Mouse (Mus musculus) heart, postnatal 0 days (tissue): ENCODE results near the gene Dcpp2. TPM values are rescaled to one million over a fixed set of nuclear protein-coding genes. Genes with fewer than 3 reads are reported as not detected.
"Not testable (repeated sequence)": the region's sequence is repeated elsewhere in the genome, so short reads cannot be mapped to it uniquely, and the experiment has no call there.

Experiments used
- ATAC-seq: fragments of 200-750 bp; cut with Nextera tagmentation; 2 replicates; pipeline ENCODE4 v1.8.0; 2017; ENCODE audit warnings: low read depth, moderate number of reproducible peaks, moderate library complexity; ENCODE audit not compliant: insufficient read depth
- DNase-seq: peaks from one replicate; pipeline ENCODE4 v3.0.0-alpha.2; 2016; ENCODE audit warnings: low spot score
- H3K27ac ChIP-seq: fragments of 300-500 bp; sonication (generic); 2 replicates; pipeline ENCODE4 v1.5.1; 2014; ENCODE audit warnings: low read depth, mild to moderate bottlenecking
- H3K27me3 ChIP-seq: fragments of 300-500 bp; sonication (generic); 2 replicates; pipeline ENCODE4 v1.6.1; 2014; ENCODE audit warnings: low read length, mixed read lengths; ENCODE audit not compliant: control insufficient read depth, insufficient read depth
- H3K36me3 ChIP-seq: fragments of 300-500 bp; sonication (generic); replicated peaks from 2 replicates; pipeline ENCODE4 v1.6.1; 2014; ENCODE audit warnings: low read length, mixed read lengths; ENCODE audit not compliant: control insufficient read depth, insufficient read depth
- H3K4me1 ChIP-seq: fragments of 300-500 bp; sonication (generic); 2 replicates; pipeline ENCODE4 v1.6.1; 2014; ENCODE audit warnings: antibody characterized with exemption; ENCODE audit not compliant: control insufficient read depth, insufficient read depth
- H3K4me2 ChIP-seq: fragments of 300-500 bp; sonication (generic); 2 replicates; pipeline ENCODE4 v1.6.1; 2014; ENCODE audit warnings: low read depth, mild to moderate bottlenecking, low read length, moderate library complexity
- H3K4me3 ChIP-seq: fragments of 300-500 bp; sonication (generic); 2 replicates; pipeline ENCODE4 v1.5.1; 2014; ENCODE audit warnings: low read depth, low read length
- H3K9ac ChIP-seq: fragments of 300-500 bp; sonication (generic); replicated peaks from 2 replicates; pipeline ENCODE4 v1.6.1; 2014; ENCODE audit warnings: low read depth, low read length, mixed read lengths
- H3K9me3 ChIP-seq: fragments of 300-500 bp; sonication (generic); replicated peaks from 2 replicates; pipeline ENCODE4 v1.6.1; 2016; ENCODE audit warnings: low read length; ENCODE audit not compliant: control insufficient read depth
- CTCF ChIP-seq: IDR thresholded peaks from 2 replicates; pipeline ENCODE4 v1.5.1; 2016; ENCODE audit warnings: antibody characterized with exemption, control low read depth, low read depth
- EP300 ChIP-seq: IDR thresholded peaks from 2 replicates; pipeline ENCODE4 v1.6.1; 2016; ENCODE audit warnings: antibody characterized with exemption, low read depth
- WGBS: fragments of 180-500 bp; shearing (Covaris S2); extraction: QIAGEN DNeasy Blood & Tissue Kit; methylation state at CpG from one replicate; pipeline ENCODE4 v1.1.7; 2014; 5-methylcytosine and 5-hydroxymethylcytosine counted together
- polyA plus RNA-seq: library from polyadenylated mRNA; unstranded; fragments of >200 nt; fragmentation: Nextera tagmentation; extraction: Ambion mirVana; gene quantifications from 2 replicates; pipeline ENCODE4 v1.2.1, GENCODE M21; 2015
- total RNA-seq: library from RNA; depleted of rRNA; stranded (reverse); fragments of >200 nt; gene quantifications from 2 replicates; pipeline ENCODE4 v1.2.3, GENCODE M21; 2014; ENCODE audit warnings: low replicate concordance; rRNA removed

The Dcpp2 gene
- not detected in 2 replicates for total RNA-seq
- polyA plus RNA-seq = not detected in 2 replicates

DNA sequence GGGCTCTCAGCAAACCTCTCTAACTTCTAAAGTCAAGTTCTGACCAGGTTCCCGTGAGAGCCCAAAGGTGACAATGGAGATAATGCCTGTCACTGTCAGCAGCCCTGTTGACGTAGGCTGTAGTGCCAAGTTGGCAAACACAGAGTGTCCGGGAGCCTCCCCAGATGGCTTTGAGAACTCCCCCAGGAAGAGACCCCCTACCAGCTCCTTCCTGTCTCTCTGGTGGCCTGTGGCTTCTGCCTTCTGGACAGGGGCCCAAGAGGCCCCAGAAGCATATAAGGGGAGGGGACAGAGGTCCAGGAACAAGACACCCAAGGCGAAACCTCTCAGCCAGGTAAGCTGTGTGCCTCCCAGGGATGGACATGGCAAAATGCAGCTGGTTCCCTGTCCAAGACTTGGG, at the start of gene Dcpp2, which contains the start of gene Dcpp1:
Dcpp2 (plus strand) TSS at position 305 of the 400 bp plus-strand sequence.
Dcpp1 (plus strand) TSS at position 301 of the 400 bp plus-strand sequence.
- not testable (repeated sequence) for ATAC-seq, H3K4me2 ChIP-seq, DNase-seq

DNA sequence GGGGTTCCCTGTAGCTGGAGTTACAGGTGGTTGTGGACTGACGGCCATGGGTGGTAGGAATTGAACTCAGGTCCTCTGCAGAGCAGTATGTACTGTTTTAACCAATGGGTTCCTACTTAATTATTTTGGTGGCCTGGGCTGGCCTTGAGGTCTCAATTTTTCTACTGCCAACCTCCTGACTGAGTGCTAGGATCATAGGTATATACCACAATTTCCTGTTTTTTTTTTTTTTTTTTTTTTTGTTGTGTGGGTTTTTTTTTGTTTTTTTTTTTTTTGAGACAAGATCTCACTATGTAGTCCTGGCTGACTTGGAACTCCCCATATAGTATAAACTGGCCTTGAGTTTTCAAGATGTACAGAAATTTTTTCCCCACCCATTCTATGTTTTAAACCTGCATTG, 49.5 kb upstream of the Dcpp2 start:
- Histone ChIP-seq H3K36me3 (peaks cover 5% of the 10 kb centered on the region), H3K27ac (no peak overlapping the region), H3K9me3 (no peaks in the 10 kb centered on the region), H3K4me3 (no peak overlapping the region), H3K4me2 (no peak overlapping the region), H3K4me1 (0 out of 2 replicates have a peak, but pooled peaks cover 11% of the 10 kb centered on the region), H3K27me3 (peaks cover 32% of the 10 kb centered on the region), H3K9ac (no peak overlapping the region)
- no peak for TF ChIP-seq CTCF
- no peak for TF ChIP-seq EP300
- no peak for ATAC-seq
- DNase-seq = no peak
- 88% methylated on average over 1 of the region's 1 CpGs for WGBS

More for the DNA sequence above, at the start of gene Dcpp2, which contains the start of gene Dcpp1:
- not testable (repeated sequence) for H3K9me3 ChIP-seq, H3K9ac ChIP-seq, H3K36me3 ChIP-seq, H3K27me3 ChIP-seq, H3K4me1 ChIP-seq, H3K4me3 ChIP-seq, H3K27ac ChIP-seq
- WGBS = 39% methylated on average over 4 of the region's 4 CpGs

DNA sequence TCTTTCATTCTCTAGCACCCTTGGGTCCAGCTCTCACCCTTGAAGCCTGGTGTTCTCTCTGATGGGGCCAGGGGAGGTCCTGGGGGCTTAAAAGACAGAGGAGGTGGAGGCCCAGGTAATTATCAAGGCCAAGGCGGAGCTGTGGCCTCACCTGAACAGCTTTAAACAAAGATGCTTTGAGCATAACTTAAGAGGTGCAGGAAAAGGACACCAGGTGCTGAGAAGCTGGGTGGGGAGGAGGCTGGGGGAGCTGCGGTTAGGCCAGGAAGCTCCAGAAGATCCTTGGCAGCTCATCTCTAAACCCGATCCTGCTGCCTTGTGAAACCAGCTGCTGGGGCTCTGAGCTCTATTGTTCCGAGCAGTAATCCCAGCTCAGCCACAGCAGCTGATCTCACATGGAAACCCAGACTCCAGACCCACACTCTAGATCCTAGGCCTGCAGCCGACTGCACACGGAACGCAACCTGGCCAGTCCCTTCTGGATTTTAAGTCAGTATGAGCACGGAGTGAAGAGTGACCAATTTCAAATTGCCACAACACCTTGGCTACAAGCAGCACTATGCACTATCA, 44.6 kb upstream of the Dcpp2 start, which contains the start of gene Prss33:
Prss33 (minus strand) TSS at position 51 of the 570 bp plus-strand sequence.
- no peak for ATAC-seq
- no peaks in the 10 kb centered on the region for H3K9me3 ChIP-seq
- TF ChIP-seq EP300 (no peak), CTCF (no peak)
- H3K36me3 ChIP-seq = no peaks in the 10 kb centered on the region
- H3K27ac ChIP-seq = no peak within 1 kb of the TSS
- H3K9ac ChIP-seq = no peak within 1 kb of the TSS
- WGBS = 76% methylated on average over 8 of the region's 8 CpGs
- no peaks in the 10 kb centered on the region for H3K4me1 ChIP-seq
- H3K4me3 ChIP-seq = no peak within 1 kb of the TSS
- H3K4me2 ChIP-seq = no peak within 1 kb of the TSS
- no peak for DNase-seq
- H3K27me3 ChIP-seq = peaks cover 32% of the 10 kb centered on the region

DNA sequence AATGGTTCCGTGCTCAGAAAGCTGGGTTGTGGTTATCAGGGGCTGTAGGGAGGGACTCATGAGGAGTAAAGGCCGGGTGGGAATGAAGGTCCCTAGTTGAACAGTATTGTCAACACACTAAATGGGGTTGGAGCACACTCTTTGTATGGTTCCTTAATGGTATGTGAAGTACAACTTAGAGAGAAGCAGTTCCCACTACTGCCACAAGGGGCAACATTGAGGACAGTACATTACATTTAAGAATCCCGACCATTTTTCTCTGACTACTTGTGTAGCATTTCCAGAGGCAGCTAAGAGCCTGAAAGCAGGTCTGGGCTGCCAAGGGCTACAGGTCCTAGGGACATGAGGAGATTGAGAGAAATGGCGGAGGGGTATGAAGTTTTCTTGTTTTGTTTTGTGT, 39.5 kb upstream of the Dcpp2 start:
- no peak overlapping the region for H3K4me2 ChIP-seq
- no peaks in the 10 kb centered on the region for H3K36me3 ChIP-seq
- H3K27ac ChIP-seq = no peak overlapping the region
- H3K9ac ChIP-seq = no peak overlapping the region
- 33% methylated on average over 4 of the region's 4 CpGs for WGBS
- DNase-seq (peak; percentile 62), ATAC-seq (no peak; the same call in 1 of the 2 replicates)
- no peaks in the 10 kb centered on the region for H3K27me3 ChIP-seq
- H3K4me1 ChIP-seq = no peaks in the 10 kb centered on the region
- no peak overlapping the region for H3K4me3 ChIP-seq
- no peak for TF ChIP-seq EP300
- peak; percentile 70 for TF ChIP-seq CTCF
- H3K9me3 ChIP-seq = no peaks in the 10 kb centered on the region

DNA sequence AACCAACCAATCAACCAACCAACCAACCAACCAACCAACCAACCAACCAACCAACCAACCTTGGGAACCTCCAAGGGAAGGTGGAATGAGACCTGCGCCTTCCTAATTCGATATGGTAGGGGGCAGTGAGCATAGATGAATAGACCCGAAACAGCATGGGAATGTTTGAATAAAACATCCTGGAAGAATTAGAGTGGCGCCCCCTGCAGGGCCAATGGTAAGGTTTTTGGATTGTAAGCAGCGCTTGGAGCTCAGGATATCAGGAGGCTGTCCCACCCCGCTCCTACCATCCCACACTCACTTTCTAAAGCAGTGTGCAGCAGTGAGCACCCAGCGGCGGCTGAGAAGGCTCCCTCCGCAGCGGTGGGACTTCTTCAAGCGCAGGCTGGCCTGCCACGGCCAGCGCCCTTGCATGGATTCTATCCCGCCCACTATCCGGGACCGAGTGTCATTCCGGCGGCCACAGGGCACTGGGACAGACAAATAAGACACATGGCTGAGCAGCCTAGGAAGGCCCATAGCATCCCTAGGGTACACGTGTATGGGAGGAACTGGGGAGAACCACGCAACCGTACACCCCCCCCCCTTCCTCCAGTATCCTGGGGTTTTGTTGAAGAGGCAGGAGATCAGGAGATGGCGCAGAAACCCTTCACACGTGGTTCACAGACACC, 37.4 kb upstream of the Dcpp2 start:
- H3K27me3 ChIP-seq = no peaks in the 10 kb centered on the region
- ATAC-seq = no peak
- no peak for DNase-seq
- 47% methylated on average over 23 of the region's 23 CpGs for WGBS
- TF ChIP-seq EP300 (no peak), CTCF (no peak)
- no peaks in the 10 kb centered on the region for H3K36me3 ChIP-seq
- H3K9ac ChIP-seq = no peak overlapping the region
- no peaks in the 10 kb centered on the region for H3K9me3 ChIP-seq
- no peak overlapping the region for H3K27ac ChIP-seq
- H3K4me1 ChIP-seq = no peaks in the 10 kb centered on the region
- no peak overlapping the region for H3K4me3 ChIP-seq
- H3K4me2 ChIP-seq = no peak overlapping the region
